Mouse (Mus musculus) gastrocnemius, postnatal 10 days (tissue): ENCODE data around the gene Oser1. TPM values are rescaled to one million over a fixed set of nuclear protein-coding genes. Genes with fewer than 3 reads are reported as not detected.

Experiments used
- DNase-seq: peaks from one replicate; pipeline ENCODE4 v3.0.0; 2021; ENCODE audit warnings: mixed read lengths
- total RNA-seq, 2 experiments: library from RNA; stranded (reverse); gene quantifications; 2 replicates each; pipeline ENCODE4 v1.2.3; 2021

The Oser1 gene
- total RNA-seq, 2 experiments from 2014 or later, result 23.6 to 26.5 TPM

DNA sequence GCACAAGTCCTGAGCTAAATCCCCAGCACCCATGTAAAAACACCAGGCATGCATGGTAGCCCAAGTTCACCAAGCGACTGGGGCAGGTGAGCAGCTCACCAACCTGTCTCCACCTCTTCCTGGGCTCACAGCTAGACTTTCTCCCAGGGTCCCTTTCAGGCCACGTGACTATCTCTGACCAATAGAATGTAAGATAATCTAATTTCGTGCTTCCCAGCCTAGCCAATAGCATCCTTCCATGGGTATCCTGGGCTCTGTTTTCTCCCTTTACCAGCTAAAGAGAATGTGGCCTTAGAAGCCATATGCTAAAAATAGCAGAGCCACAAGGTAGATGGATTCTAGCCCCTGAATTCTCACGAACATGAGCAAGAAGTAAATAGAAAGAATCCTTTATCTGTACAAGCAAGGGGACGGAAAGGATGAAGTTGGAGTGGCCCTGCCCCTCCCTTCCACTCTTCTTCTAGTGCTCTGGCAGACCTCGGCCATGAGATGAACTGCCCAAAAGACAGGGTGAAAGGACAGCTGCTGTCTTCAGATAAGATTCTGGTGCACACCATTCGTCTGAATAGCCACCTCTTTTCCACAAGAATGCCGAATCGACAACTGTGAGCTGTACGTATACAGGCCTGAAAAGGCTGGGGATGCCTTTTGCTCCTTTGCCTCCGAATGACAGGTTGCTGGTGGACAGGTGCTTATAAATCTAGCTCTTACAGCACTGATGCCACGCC lies 68.2 kb downstream of the Oser1 start:
- no peak for DNase-seq

Other genes starting within 250 kb of the Oser1 start
- 1 to 10 TPM in 1 of 2 experiments, under 1 TPM in 1; 0.42 to 1.6 TPM for gene Tox2, start 221.6 kb downstream of the Oser1 start, total RNA-seq
- 100 to 1,000 TPM; 350 to 362 TPM for gene Jph2, start 26.7 kb downstream of the Oser1 start, total RNA-seq
- under 1 TPM; 0.14 to 0.34 TPM for gene Gdap1l1, start 13.8 kb upstream of the Oser1 start, total RNA-seq
- 10 to 100 TPM; 32.0 to 35.5 TPM for gene Fitm2, start 47.9 kb upstream of the Oser1 start, total RNA-seq
- gene R3hdml, start 67.6 kb upstream of the Oser1 start, total RNA-seq, result not detected
- gene Hnf4a, start 82.1 kb upstream of the Oser1 start, total RNA-seq, result under 1 TPM in 1 of 2 experiments, not detected in 1; 0.23 TPM
- gene Ttpal, start 177.6 kb upstream of the Oser1 start, total RNA-seq, result 10 to 100 TPM in 1 of 2 experiments, 1 to 10 TPM in 1; 7.6 to 13.8 TPM
- gene Serinc3, start 220.4 kb upstream of the Oser1 start, total RNA-seq, result 100 to 1,000 TPM; 141 to 145 TPM
- 100 to 1,000 TPM; 123 to 129 TPM for gene Pkig, start 233.7 kb upstream of the Oser1 start, total RNA-seq